Mouse (Mus musculus) Patski (cell line): ENCODE measurements around the gene Naxe. TPM values are rescaled to one million over a fixed set of nuclear protein-coding genes. Genes with fewer than 3 reads are reported as not detected.

ENCODE experiments used
- ATAC-seq: fragments of 100-300 bp; one replicate; pipeline ENCODE4 v1.8.0; 2021
- CTCF ChIA-PET: fragments of 350-600 bp; sonication (Branson Sonifier 250); formaldehyde crosslinking; loops from one replicate; lab custom pipeline; 2022; ENCODE audit warnings: inconsistent platforms; lab: Charles Lee
- POLR2A ChIA-PET: fragments of 350-600 bp; sonication (Branson Sonifier 250); formaldehyde crosslinking; loops from one replicate; lab custom pipeline; 2022; ENCODE audit warnings: antibody characterized with exemption, inconsistent platforms; lab: Charles Lee
- DNase-seq: peaks from one replicate; pipeline ENCODE4 v3.0.0-alpha.2; 2011; ENCODE audit warnings: low read depth, low spot score
- H3K27me3 ChIP-seq: fragments of 371-371 bp; one replicate; pipeline ENCODE4 v1.5.1; 2021
- CTCF ChIP-seq: fragments of 100-300 bp; IDR thresholded peaks from one replicate; pipeline ENCODE4 v1.5.1; 2021
- in situ Hi-C: fragments of 300-500 bp; cut with MboI; formaldehyde crosslinking; loops from 3 replicates; pipeline ENCODE4 v1.11.1; 2018; ENCODE audit warnings: low pct_unique_long_range_greater_than_20kb, mixed read lengths
- polyA plus RNA-seq: library from polyadenylated mRNA; unstranded; gene quantifications from one replicate; pipeline ENCODE4 v1.2.3, GENCODE M21; 2021

The Naxe gene
- polyA plus RNA-seq, 1 experiment from 2014 or later: 198 TPM

GRCm38 (mm10) chr3:88087688-88088087 is 29.4 kb upstream of the Naxe start:
- TF ChIP-seq CTCF: no peak
- ChIA-PET POLR2A (interaction anchor here (1.0 kb wide), 1 partner anchor 25 kb away, joined by 3 read pairs; no protein-coding TSS in a partner anchor), CTCF (interaction anchor here (0.5 to 6.0 kb wide), 12 partner anchors 10 to 156 kb away, joined by 3 to 34 read pairs (median 4); partner anchors contain the start of gene Mef2d)
- ATAC-seq: no peak
- DNase-seq: no peak
- in situ Hi-C loops: loop anchor here (5.0 kb wide), 3 partner anchors 45 to 155 kb away; no protein-coding TSS in a partner anchor
- no peaks in the 10 kb centered on the region for H3K27me3 ChIP-seq

- ChIA-PET CTCF (interaction anchor here (0.8 to 6.0 kb wide), 6 partner anchors 12 to 157 kb away, joined by 3 to 34 read pairs (median 8); partner anchors contain the start of gene Mef2d), POLR2A (no interaction called here)
- in situ Hi-C loops: loop anchor here (5.0 kb wide), 3 partner anchors 47 to 157 kb away; no protein-coding TSS in a partner anchor
- ATAC-seq: no peak
- TF ChIP-seq CTCF: no peak
- H3K27me3 ChIP-seq: peaks cover 2% of the 10 kb centered on the region
- DNase-seq: no peak
Observed at GRCm38 (mm10) chr3:88085459-88085858, 27.2 kb upstream of the Naxe start.

- no peak for TF ChIP-seq CTCF
- POLR2A ChIA-PET: interaction anchor here (0.7 kb wide), 1 partner anchor 22 kb away, joined by 3 read pairs; no protein-coding TSS in a partner anchor
- ATAC-seq: no peak
- CTCF ChIA-PET: interaction anchor here (1.1 kb wide), 1 partner anchor 13 kb away, joined by 3 read pairs; no protein-coding TSS in a partner anchor
- DNase-seq: no peak
- peaks cover 7% of the 10 kb centered on the region for H3K27me3 ChIP-seq
- in situ Hi-C loops: no loop called here
Observed at GRCm38 (mm10) chr3:88084001-88084400, 25.7 kb upstream of the Naxe start.

GRCm38 (mm10) chr3:88082663-88083062 is 24.4 kb upstream of the Naxe start:
- no peak for TF ChIP-seq CTCF
- in situ Hi-C loops: no loop called here
- H3K27me3 ChIP-seq: peaks cover 7% of the 10 kb centered on the region
- ChIA-PET CTCF (interaction anchor here (1.2 to 1.9 kb wide), 3 partner anchors 11 to 95 kb away, joined by 3 to 5 read pairs (median 3); no protein-coding TSS in a partner anchor), POLR2A (interaction anchor here (0.8 to 1.0 kb wide), 2 partner anchors 31 to 61 kb away, joined by 3 read pairs; no protein-coding TSS in a partner anchor)
- ATAC-seq (peak; percentile 78), DNase-seq (peak; percentile 92)

DNA sequence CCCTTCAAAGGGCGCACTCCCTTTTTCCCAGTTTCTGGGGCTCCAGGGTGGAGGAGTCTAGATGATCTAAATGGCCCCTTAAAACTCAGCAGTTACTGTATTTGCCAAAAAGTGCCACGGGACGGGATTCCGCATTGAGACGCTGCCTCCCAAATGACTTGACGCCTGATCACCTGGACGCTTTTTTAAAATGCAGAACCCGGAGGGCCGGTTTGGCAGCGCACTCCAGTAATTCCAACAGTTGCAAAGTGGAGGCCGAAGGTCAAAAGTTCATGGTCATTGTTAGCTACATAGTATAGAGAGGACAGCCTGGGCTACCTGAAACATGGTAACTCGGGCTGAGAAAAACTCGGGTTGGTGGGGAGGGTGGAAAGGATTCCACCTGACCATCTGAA is 23.9 kb upstream of the Naxe start:
- CTCF ChIA-PET: interaction anchor here (1.0 to 1.9 kb wide), 5 partner anchors 12 to 95 kb away, joined by 3 to 5 read pairs (median 3); no protein-coding TSS in a partner anchor
- POLR2A ChIA-PET: interaction anchor here (0.8 to 1.0 kb wide), 2 partner anchors 31 to 61 kb away, joined by 3 read pairs; no protein-coding TSS in a partner anchor
- no peak for TF ChIP-seq CTCF
- peaks cover 7% of the 10 kb centered on the region for H3K27me3 ChIP-seq
- no peak for DNase-seq
- ATAC-seq: no peak
- in situ Hi-C loops: no loop called here

DNA sequence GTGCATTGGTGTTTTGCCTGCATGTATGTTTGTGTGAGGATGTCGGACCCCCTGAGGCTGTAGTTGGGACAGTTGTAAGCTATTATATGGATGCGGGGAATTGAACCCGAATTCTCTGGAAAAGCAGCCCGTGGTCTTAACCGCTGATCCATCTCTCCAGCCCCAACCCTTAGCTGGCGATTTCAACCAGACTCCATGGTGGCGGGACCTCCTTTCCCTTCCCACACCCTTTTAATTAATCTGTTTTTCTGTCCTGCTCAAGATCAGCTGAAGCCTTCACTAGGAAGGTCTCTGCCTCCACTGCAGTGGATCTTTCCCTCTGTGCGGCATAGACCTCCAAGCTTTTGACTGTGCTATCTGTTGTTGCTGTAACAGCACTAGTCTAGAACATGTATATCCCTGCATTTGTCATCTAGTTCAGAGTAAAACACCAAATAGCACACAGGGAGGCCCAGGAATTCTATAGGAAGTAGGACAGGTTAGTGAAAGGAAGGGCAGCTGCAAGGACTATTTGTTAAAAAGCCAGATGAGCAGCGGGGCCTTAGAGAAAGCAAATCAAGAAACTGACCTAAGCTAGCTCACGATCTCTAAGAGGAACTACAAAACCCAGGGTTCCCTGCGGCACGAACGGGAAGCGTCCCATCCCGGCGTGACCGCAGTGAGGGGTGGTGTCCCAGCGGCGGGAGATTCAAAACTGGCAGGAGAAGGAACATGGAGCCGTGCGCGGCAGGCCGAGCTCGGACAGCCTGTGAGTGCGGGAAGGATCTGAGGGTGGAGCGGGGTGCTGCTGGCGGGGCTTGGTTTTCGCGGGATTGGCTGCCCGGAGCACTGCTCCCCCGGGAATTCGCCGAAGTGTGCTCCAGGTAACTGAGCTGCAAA is 23.3 kb upstream of the Naxe start, which contains the start of gene Iqgap3:
Gene Iqgap3, plus strand, starts transcription at position 627 of the 879 bp plus-strand sequence.
- in situ Hi-C loops: no loop called here
- ChIA-PET CTCF (interaction anchor here (1.0 to 2.4 kb wide), 7 partner anchors 10 to 96 kb away, joined by 3 to 10 read pairs (median 4); no protein-coding TSS in a partner anchor), POLR2A (interaction anchor here (0.8 to 1.0 kb wide), 2 partner anchors 32 to 62 kb away, joined by 3 read pairs; no protein-coding TSS in a partner anchor)
- peak; percentile 55 for ATAC-seq
- TF ChIP-seq CTCF: no peak
- H3K27me3 ChIP-seq: peaks cover 7% of the 10 kb centered on the region
- peak; percentile 65 for DNase-seq

DNA sequence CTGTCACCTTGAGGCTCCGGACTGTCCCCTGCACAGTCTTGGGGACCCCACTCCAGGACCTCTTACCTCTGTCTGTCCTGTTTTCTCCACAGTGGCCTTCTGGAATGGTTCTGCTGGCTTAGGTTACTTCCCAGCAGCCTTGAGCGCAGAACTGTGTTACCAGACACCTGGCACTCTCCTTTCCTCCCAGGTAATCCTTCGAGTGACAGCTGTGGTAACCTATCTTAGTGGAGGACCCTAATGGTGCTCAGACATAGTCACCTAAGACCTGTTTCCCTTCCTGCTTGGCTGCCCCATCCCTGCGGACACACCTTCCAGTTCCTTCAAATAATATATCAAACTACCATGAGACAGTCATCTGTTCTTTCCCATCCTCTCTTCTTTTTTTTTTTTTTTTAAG is 19.9 kb upstream of the Naxe start, which contains the start of gene Ttc24:
Gene Ttc24, minus strand, starts transcription at position 101 of the 400 bp plus-strand sequence.
- ATAC-seq (no peak), DNase-seq (no peak)
- no peak for TF ChIP-seq CTCF
- POLR2A ChIA-PET: no interaction called here
- CTCF ChIA-PET: interaction anchor here (1.3 kb wide), 1 partner anchor 15 kb away, joined by 4 read pairs; no protein-coding TSS in a partner anchor
- H3K27me3 ChIP-seq: peaks cover 11% of the 10 kb centered on the region
- in situ Hi-C loops: loop anchor here (10.0 kb wide), 1 partner anchor 143 kb away; the partner anchor contains the start of genes Isg20l2 and Rrnad1

DNA sequence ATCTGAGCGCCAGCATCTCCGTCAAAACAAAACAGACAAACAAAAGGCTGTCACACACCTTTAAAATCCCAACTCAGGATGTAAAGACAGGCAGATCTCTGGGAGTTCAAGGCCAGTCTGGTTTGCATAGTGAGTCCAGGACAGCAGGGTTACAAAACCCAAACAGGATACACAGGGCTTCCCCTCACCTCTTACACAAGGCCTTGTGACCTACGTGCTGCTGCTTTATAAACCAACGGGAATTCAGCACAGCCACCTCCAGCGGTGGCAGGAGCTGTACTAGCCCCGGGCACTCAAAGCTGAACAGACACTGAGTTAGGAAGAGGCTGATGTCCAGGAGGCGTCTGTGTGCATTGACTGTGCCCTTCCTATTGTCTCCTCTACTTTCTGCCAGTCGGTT is 19.1 kb upstream of the Naxe start:
- CTCF ChIA-PET: interaction anchor here (1.3 kb wide), 1 partner anchor 14 kb away, joined by 4 read pairs; no protein-coding TSS in a partner anchor
- ATAC-seq (no peak), DNase-seq (no peak)
- in situ Hi-C loops: loop anchor here (10.0 kb wide), 1 partner anchor 143 kb away; the partner anchor contains the start of genes Isg20l2 and Rrnad1
- no peak for TF ChIP-seq CTCF
- POLR2A ChIA-PET: no interaction called here
- H3K27me3 ChIP-seq: peaks cover 11% of the 10 kb centered on the region

- ChIA-PET CTCF (interaction anchor here (0.9 to 8.5 kb wide), 2 partner anchors 66 to 88 kb away, joined by 7 to 67 read pairs; no protein-coding TSS in a partner anchor), POLR2A (no interaction called here)
- peaks cover 4% of the 10 kb centered on the region for H3K27me3 ChIP-seq
- ATAC-seq (no peak), DNase-seq (no peak)
- in situ Hi-C loops: loop anchor here (10.0 kb wide), 1 partner anchor 140 kb away; the partner anchor contains the start of genes Isg20l2 and Rrnad1
- no peak for TF ChIP-seq CTCF
Observed at GRCm38 (mm10) chr3:88074766-88075165, 16.5 kb upstream of the Naxe start.
